Mouse (Mus musculus) ES-E14 (cell line): ENCODE results near the gene Farsb.
A peak's percentile ranks its signal among the peaks of the same experiment; 100 is the strongest.

Experiments
- HCFC1 ChIP-seq: IDR thresholded peaks from 2 replicates; pipeline ENCODE4 v1.6.1; 2012; ENCODE audit warnings: low read length, inconsistent platforms, borderline replicate concordance; ENCODE audit not compliant: insufficient read depth
- MAFK ChIP-seq: IDR thresholded peaks from 2 replicates; pipeline ENCODE4 v1.6.1; 2014; ENCODE audit warnings: mild to moderate bottlenecking, low read depth, low read length, inconsistent platforms; ENCODE audit not compliant: insufficient read depth
- ZC3H11A ChIP-seq: IDR thresholded peaks from 2 replicates; pipeline ENCODE4 v1.6.1; 2012; ENCODE audit warnings: low read depth, mild to moderate bottlenecking, inconsistent platforms, low read length, borderline replicate concordance
- ZNF384 ChIP-seq: IDR thresholded peaks from 2 replicates; pipeline ENCODE4 v1.6.1; 2012; ENCODE audit warnings: low read depth, low read length, inconsistent platforms

- TF ChIP-seq MAFK (no peak), ZNF384 (no peak), HCFC1 (no peak), ZC3H11A (0 out of 2 replicates have a peak, but pooled peaks have one; percentile 32)
Measured at GRCm38 (mm10) chr1:78536310-78537164, 47.8 kb upstream of the Farsb start.
